Mouse (Mus musculus) midbrain, embryonic 13.5 days (tissue): ENCODE results near the gene Adh1. TPM values are rescaled to one million over a fixed set of nuclear protein-coding genes. Genes with fewer than 3 reads are reported as not detected.

Experiments used
- ATAC-seq: fragments of 200-750 bp; cut with Nextera tagmentation; 2 replicates; pipeline ENCODE4 v1.8.0; 2017; ENCODE audit warnings: mild to moderate bottlenecking, moderate TSS enrichment, moderate library complexity
- H3K27ac ChIP-seq: fragments of 300-500 bp; sonication (generic); 2 replicates; pipeline ENCODE4 v1.5.1; 2015; ENCODE audit warnings: inconsistent platforms, mild to moderate bottlenecking, moderate library complexity
- H3K27me3 ChIP-seq: fragments of 300-500 bp; sonication (generic); 2 replicates; pipeline ENCODE4 v1.6.1; 2015; ENCODE audit warnings: mild to moderate bottlenecking, inconsistent platforms
- H3K36me3 ChIP-seq: fragments of 300-500 bp; sonication (generic); 2 replicates; pipeline ENCODE4 v1.6.1; 2015; ENCODE audit warnings: mild to moderate bottlenecking, inconsistent platforms
- H3K4me1 ChIP-seq: fragments of 300-500 bp; sonication (generic); replicated peaks from 2 replicates; pipeline ENCODE4 v1.6.1; 2015; ENCODE audit warnings: inconsistent platforms
- H3K4me2 ChIP-seq: fragments of 300-500 bp; sonication (generic); replicated peaks from 2 replicates; pipeline ENCODE4 v1.6.1; 2015; ENCODE audit warnings: moderate library complexity, mild to moderate bottlenecking, inconsistent platforms
- H3K4me3 ChIP-seq: fragments of 300-500 bp; sonication (generic); replicated peaks from 2 replicates; pipeline ENCODE4 v1.5.1; 2015; ENCODE audit warnings: mild to moderate bottlenecking, inconsistent platforms
- H3K9ac ChIP-seq: fragments of 300-500 bp; sonication (generic); replicated peaks from 2 replicates; pipeline ENCODE4 v1.6.1; 2015; ENCODE audit warnings: mild to moderate bottlenecking, inconsistent platforms
- H3K9me3 ChIP-seq: fragments of 300-500 bp; sonication (generic); 2 replicates; pipeline ENCODE4 v1.6.1; 2016; ENCODE audit warnings: mild to moderate bottlenecking, inconsistent platforms
- WGBS: fragments of 180-500 bp; shearing (Covaris S2); methylation state at CpG from one replicate; pipeline ENCODE4 v1.1.7; 2015; 5-methylcytosine and 5-hydroxymethylcytosine counted together
- polyA plus RNA-seq: library from polyadenylated mRNA; unstranded; fragments of >200 nt; fragmentation: Nextera tagmentation; extraction: Ambion mirVana; gene quantifications from 2 replicates; pipeline ENCODE4 v1.2.1, GENCODE M21; 2015

Gene Adh1
- polyA plus RNA-seq, 1 experiment from 2014 or later: 0.81 TPM

GRCm38 (mm10) chr3:138334320-138334719, 73.5 kb downstream of the Adh1 start:
- ATAC-seq: no peak
- 86% methylated on average over 4 of the region's 4 CpGs for WGBS
- H3K4me3 ChIP-seq: no peak overlapping the region
- H3K27ac ChIP-seq: no peak overlapping the region
- H3K36me3 ChIP-seq: no peaks in the 10 kb centered on the region
- no peak overlapping the region for H3K4me2 ChIP-seq
- H3K9ac ChIP-seq: no peak overlapping the region
- no peaks in the 10 kb centered on the region for H3K9me3 ChIP-seq
- H3K27me3 ChIP-seq: no peaks in the 10 kb centered on the region
- H3K4me1 ChIP-seq: no peaks in the 10 kb centered on the region

GRCm38 (mm10) chr3:138335566-138335965, 74.8 kb downstream of the Adh1 start:
- no peaks in the 10 kb centered on the region for H3K27me3 ChIP-seq
- H3K36me3 ChIP-seq: no peaks in the 10 kb centered on the region
- H3K4me3 ChIP-seq: no peak overlapping the region
- H3K4me2 ChIP-seq: no peak overlapping the region
- no peak for ATAC-seq
- H3K4me1 ChIP-seq: no peaks in the 10 kb centered on the region
- no peak overlapping the region for H3K9ac ChIP-seq
- no peak overlapping the region for H3K27ac ChIP-seq
- WGBS: 92% methylated on average over 1 of the region's 1 CpGs
- no peaks in the 10 kb centered on the region for H3K9me3 ChIP-seq

- no peaks in the 10 kb centered on the region for H3K36me3 ChIP-seq
- no peaks in the 10 kb centered on the region for H3K9me3 ChIP-seq
- H3K27me3 ChIP-seq: no peaks in the 10 kb centered on the region
- no peak overlapping the region for H3K9ac ChIP-seq
- WGBS: 79% methylated on average over 3 of the region's 3 CpGs
- no peak for ATAC-seq
- H3K27ac ChIP-seq: no peak overlapping the region
- H3K4me1 ChIP-seq: no peaks in the 10 kb centered on the region
- H3K4me2 ChIP-seq: no peak overlapping the region
- H3K4me3 ChIP-seq: no peak overlapping the region
These were observed 75.4 kb downstream of the Adh1 start for GRCm38 (mm10) chr3:138336104-138336754.

Other genes with a start within 250 kb of the Adh1 start
- gene 1110002E22Rik, start 195.9 kb upstream of the Adh1 start, polyA plus RNA-seq: 0.03 and 0.05 TPM in 2 replicates
- not detected in 2 replicates for gene Gm5105, start 193.6 kb upstream of the Adh1 start, polyA plus RNA-seq
- gene Trmt10a, start 117.5 kb upstream of the Adh1 start, polyA plus RNA-seq: 8.9 and 9.3 TPM in 2 replicates
- gene Mttp, start 116.0 kb upstream of the Adh1 start, polyA plus RNA-seq: 10.3 and 11.9 TPM in 2 replicates
- gene 4930579F01Rik, start 67.2 kb upstream of the Adh1 start, polyA plus RNA-seq: not detected in 2 replicates
- 0.46 and 0.66 TPM in 2 replicates for gene Adh7, start 43.2 kb upstream of the Adh1 start, polyA plus RNA-seq
- not detected in 2 replicates for gene Adh6a, start 52.3 kb downstream of the Adh1 start, polyA plus RNA-seq
- 0.17 and 0.40 TPM in 2 replicates for gene Adh6b, start 80.8 kb downstream of the Adh1 start, polyA plus RNA-seq
- gene Adh4, start 154.5 kb downstream of the Adh1 start, polyA plus RNA-seq: not detected in 2 replicates
- 243 and 250 TPM in 2 replicates for gene Adh5, start 182.1 kb downstream of the Adh1 start, polyA plus RNA-seq
- gene Metap1, start 228.5 kb downstream of the Adh1 start, polyA plus RNA-seq: 43.4 and 46.6 TPM in 2 replicates